Mouse (Mus musculus) cortical plate, adult 2 months (tissue): Measurements from ENCODE around the gene Tmem40.

Source experiments
- CTCF ChIP-seq: fragments of 200-500 bp; IDR thresholded peaks from 2 replicates; pipeline ENCODE4 v1.5.1; 2011; ENCODE audit warnings: mild to moderate bottlenecking, control low read depth, low read length; ENCODE audit not compliant: insufficient read depth; ENCODE audit errors: extremely low read depth
- POLR2A ChIP-seq: fragments of 200-500 bp; IDR thresholded peaks from 2 replicates; pipeline ENCODE4 v1.6.1; 2011; ENCODE audit warnings: mild to moderate bottlenecking, low read length, control low read depth; ENCODE audit not compliant: insufficient read depth; ENCODE audit errors: extremely low read depth

- no peak for TF ChIP-seq POLR2A
- TF ChIP-seq CTCF: peak; percentile 12; the same call in 1 of the 2 replicates
Observed at GRCm38 (mm10) chr6:115692963-115693730, 69.1 kb downstream of the Tmem40 start.
